Mouse (Mus musculus) layer of hippocampus, adult 18-20 months (tissue): ENCODE data around the gene Klf9. TPM values are rescaled to one million over a fixed set of nuclear protein-coding genes. Genes with fewer than 3 reads are reported as not detected.

Source experiments
- DNase-seq, 2 experiments: peaks; one replicate each; pipeline ENCODE4 v3.0.0; 2022; ENCODE audit warnings: low spot score in 2 of 2
- long read RNA-seq: library from polyadenylated mRNA; stranded (forward); transcript quantifications from one replicate; pipeline ENCODE4 v2.0.0, GENCODE M21; 2021
- total RNA-seq, 2 experiments: library from RNA; stranded (reverse); gene quantifications; 2 replicates each; pipeline ENCODE4 v1.2.3; 2021

Klf9 gene
- 100 to 1,000 TPM; 163 to 172 TPM for total RNA-seq
- long read RNA-seq, full-length matches to known transcripts, result 104 of 336 reads
- long read RNA-seq, partial matches to known transcripts, result 230 of 336 reads
- long read RNA-seq, other reads (novel, unspliced or antisense), result 2 of 336 reads

DNA sequence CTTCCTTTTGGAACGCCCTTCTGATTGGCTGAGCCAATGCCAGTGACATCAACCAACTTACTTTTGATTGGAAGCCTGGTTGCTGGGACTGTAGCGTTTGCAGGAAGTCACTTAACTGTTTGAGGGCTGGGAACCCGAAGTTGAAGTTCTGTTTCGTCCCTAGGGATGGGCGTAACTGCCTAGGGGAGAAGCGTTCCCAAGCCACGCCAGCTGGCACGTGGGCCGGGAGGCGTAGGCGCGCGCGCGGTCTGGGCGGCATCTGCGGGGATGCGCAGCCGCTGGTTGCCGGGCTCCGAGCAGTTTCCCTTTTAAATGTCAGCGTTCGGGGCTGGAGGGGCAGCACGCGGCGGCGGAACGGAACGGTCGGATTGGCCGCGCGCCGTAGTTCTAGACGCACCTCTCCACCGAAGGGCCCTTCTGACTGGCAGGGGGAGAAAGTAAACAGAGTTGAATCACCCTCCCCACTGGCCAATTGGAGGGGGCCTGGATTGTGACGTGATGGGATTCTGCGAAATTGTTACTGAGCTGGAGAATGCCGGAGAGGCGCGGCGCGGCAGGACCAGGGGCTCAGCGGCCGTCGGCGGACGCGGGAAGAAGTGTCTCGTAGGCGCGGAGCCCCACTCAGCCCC, at the start of gene Klf9:
TSS of gene Klf9 (plus strand) at position 538 of the 629 bp plus-strand sequence.
- peak; percentile 99 for DNase-seq

DNA sequence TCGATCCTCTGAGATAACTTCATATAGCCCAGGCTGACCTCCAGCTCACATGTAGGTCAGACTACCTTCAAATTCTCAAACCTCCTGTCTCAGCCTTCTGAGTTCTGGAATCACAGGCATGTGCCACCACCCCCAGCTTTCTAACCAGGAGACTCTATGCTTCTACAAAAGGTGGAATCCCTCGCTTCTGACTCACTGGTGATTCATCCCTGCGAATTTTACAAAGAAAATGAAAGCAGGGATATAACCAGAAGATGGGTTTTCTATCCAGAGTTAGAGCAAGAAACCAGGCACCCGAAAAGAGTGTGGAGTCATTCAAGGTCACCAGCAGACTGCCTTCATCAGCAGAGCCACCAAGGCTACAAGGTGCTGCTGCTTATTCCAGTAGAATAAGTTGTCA, 49.4 kb upstream of the Klf9 start:
- peak; percentile 6 to 9 for DNase-seq

DNA sequence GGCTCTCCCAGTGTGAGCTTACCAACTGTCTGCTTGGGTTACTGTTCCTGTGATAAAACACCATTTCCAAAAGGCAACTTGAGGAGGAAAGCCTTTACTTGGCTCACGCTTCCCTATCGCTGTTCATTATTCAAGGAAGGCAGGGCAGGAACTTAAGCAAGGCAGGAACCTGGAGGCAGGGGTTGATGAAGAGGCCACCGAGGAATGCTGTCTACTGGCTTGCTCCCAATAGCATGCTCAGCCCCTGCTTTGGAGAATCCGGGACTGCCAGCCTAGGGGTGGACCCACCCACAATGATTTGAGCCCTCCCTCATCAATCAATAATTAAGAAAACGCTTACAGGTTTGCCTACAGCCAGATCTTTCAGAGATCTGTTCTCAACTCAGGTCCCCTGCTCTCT, 47.5 kb upstream of the Klf9 start:
- no peak for DNase-seq

DNA sequence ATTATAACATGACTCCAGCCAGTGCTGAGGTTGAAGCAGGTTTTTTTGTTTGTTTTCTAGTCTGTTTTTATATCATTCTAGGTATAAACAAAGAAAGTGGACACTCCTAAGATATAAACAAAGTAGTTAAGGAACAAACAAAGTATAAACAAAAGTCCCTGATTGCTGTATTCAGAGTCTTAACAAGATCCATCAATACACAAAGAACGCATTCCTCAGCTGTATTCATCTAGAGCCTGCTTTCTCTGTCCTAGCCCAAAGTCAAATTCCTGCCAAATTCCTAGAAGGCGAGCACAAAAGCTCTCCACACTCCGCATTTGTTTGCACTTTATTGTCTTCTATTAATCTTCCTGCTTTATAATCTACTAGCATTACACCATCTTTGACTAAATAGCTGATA, 46.1 kb upstream of the Klf9 start:
- DNase-seq, result no peak

DNA sequence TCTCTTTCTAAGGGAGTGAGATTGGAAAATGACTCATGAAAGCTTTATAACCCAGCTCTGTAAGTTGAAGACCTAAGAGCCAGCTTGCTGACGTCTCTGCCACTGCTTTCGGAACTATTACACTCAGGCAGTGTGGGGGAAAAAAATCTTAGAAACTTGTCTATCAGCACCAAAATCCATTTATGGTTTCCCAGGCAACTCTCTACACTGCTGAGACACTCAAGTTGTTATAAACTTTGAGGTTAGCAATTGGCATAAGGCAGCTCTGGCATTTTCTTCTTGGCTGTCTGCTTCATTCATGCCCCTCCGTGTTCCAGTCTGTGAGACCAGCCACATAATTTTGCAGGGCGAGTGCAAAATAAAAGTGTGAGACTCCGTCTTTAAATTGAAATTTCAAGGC, 34.2 kb upstream of the Klf9 start:
- DNase-seq, result peak in 1 of 2 experiments; percentile 11

DNA sequence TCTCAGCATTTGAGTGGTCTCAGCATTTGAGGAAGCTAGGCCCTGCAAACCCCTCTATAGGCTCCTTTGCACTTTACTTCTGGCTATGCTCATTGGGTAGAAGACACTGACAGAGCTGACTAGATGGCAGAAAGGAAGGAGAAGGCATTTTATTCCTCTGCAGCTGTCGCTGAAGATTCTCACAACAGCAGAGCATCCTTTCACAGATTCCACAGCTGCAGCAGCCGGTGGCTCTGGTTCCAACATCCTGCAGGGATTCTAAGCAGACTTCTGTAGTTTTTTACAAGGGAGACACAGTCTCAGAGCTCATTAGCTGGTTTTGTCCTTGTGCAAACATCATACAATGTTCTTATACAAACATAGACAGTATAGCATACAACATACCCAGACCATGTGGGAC, 33.7 kb upstream of the Klf9 start:
- peak in 1 of 2 experiments; percentile 17 for DNase-seq

DNA sequence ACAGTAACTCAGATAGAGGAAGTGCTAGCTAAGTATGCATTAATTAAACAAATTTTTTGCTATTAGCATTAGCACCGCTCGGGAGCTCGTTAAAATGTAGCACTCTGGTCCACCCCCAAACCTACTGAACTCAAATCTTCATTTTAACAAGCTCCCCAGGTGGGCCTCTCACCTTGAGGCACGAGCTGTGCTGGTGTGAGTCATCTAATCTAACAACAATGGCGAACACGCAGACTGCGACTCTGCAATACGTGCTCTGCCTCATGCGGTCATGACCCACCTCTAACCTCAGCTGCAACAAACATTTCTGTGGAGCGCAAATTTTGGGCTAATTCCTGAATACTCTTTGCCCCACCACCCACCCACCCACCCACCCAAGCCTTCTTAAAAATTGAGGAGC, 19.2 kb upstream of the Klf9 start:
- DNase-seq, result no peak

DNA sequence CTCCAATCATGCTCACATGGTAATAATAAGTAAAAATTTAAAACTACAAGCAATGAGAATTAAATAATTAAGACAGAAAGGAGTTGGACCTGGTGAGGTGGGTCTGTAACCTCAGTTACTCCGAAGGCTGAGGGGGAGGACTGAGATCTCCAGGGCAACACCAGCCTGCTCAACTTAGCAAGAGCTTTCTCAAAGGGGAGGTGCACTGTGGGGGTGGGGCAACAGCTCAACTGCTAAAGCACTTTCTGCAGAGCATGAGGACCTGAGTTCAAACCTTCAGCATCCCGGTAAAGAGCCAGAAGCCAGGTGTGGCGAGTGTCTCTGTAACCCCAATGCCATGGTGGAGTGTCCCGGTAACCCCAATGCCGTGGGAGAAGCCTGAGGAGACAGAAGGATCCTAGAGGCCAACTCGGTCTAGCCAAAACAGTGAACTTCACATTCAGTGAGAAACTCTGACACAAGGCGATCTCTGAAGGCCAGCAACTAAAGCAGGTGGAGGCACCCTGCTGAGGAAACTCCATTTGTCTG, 16.9 kb upstream of the Klf9 start:
- DNase-seq, result no peak

DNA sequence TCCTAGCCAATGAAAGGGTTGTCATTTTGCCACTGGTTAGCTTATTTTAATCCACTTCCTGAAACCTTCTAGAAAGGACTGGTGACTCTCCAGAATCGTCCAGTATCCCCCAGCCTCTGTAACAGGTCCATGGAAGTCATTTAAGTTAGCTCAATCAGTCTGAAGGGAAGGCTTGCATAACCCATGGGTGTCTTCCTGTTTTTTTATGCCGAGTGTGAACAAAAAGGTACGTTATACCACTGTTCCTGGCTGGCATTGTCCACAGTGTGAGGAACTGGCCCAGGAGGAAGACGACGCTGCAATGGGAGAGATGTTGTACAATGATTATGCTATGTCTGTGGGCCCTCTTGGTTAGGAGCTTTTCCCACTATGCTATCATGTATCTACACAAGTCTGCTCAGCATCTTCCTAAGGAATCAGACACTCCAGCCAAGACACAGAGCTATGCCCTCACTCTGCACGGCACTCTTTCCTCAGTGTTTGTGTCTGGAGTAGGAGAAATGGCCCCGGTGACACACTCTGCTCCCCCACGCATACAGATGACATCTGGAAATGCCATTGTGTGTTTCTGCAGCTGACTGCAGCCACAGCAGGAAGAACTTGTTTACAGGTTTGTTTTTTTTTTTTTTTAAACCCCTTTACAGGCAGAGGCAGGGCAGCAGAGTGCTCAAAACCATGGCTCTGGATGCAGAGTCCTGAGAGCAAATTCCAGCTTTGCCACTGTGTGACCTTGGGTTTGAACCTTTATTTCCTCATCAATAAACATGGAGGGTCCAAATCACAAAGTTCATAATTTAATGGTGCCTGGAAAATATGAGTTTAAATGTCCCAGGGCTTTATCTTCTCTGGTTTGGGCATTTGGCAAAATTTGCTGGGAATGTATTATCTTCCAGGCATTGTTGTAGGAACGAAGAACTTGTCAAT, 15.5 kb upstream of the Klf9 start:
- no peak for DNase-seq

DNA sequence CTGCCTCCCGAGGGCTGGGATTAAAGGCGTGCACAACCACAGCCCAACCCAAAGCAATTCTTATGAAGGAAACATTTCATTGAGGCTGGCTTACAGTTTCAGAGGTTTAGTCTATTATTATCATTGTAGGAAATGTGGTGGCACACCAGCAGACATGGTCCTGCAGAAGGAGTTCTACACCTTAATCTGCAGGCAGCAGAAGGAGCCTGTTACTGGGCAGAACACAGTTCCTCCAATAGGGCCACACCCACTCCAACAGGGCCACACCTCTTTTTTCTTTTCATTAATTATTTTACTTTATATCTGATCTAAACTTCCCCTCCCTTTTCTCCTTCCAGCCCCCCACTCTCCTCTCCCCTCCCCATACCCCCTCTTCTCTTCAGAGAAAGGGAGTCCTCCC, 11.1 kb upstream of the Klf9 start:
- DNase-seq, result no peak

DNA sequence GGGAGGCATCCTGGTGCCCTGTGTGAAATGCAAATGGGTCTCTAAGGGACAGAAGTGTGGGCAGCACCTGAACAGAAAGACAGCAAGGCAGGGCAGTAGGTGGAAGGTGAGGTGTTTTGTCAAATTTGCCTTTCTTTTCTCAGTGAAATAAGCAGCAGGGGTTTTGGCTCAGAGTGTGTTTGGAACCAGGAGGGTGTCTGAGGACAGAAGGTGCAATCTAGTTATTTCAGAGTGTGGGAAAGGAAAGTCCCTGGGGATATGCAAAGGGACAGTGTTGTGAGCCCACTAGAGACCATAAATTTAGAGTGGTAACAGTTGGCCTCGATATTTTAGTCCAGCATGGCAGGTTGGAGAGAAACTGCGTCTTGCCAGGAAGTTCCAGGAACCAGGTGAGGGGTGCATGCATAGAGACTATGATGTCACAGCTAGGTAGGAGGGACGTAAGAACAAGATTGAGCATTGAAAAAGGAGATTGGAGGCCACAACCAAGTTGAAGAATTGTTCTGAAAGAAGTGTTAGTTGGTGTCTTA, 8.9 kb upstream of the Klf9 start:
- DNase-seq, result no peak

DNA sequence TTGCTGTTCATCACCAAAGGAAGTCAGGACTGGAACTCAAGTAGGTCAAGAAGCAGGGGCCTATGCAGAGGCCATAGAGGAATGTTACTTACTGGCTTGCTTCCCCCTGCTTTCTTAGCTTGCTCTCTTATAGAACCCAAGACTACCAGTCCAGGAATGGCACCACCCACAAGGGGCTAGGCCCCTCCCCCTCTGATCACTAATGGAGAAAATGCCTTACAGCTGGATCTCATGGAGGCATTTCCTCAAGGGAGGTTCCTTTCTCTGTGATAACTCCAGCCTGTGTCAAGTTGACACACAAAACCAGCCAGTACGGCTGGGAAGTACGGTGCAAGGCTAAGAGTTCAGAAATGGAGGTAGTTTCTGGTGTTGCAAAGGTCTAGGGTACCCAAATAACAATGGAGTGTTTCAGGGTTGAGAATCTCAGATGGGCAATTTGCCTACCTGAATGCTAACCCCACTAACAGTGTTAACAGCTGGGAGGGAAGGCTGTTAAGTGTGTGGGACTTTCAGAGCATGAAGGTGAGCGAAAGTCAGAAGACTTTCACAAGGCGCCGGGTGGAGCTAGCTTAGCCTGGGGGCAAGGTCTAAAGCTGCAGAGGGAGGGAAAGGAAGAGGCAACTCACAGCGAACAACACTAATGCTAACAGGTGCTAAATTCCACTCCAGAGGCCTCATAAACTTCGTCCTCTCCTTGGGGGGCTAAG, 8.2 kb upstream of the Klf9 start:
- DNase-seq, result no peak

DNA sequence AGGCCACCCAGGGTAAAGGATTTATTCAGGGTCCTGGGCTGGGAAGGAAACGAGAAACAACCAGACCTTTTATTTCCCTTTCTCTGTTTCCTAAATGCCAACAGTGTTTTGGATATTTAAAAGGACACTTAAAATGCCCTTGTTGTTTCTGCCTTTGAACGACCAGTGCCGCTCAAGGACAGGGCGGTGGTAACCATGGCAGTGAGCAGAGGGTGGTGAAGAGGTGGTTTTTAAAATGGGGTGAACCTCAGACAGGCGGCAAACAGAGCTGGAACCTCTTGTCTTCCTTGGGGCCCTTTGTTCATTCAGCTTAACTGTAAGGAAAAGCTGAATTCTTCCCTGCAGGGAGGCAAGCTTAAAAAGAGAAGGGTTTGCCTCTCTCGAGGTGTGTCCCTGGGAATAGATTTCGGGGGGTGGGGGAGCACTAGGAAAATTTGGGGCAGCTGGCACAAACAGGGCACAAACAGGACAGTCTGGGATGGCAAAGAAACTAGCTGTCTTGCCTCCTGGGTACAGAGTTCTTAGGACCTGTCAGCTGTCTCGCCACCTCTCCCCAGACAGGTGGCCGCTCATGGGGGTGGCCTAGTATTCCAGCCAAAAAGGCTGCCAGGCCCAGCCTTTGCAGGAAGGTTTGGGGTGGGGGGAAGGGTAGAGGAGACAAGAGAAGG, 7.5 kb upstream of the Klf9 start:
- peak in 1 of 2 experiments; percentile 53 for DNase-seq

DNA sequence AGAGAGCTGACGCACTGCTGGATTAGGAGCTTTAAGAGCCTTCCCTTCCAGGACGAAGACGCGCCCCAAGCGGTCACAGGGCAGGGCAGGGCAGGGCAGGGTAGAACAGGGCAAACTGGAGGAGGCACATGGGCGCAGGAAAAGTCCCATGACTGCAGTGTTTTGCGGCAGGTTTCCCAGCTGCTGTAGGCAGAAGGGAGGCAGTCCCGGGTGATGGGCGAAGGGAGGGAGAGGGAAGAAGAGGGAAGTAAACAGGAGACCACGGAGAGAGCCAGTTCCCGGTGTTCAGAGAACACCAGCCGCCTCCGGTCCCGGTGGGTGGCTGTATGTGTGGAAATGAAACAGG, 7.0 kb upstream of the Klf9 start:
- peak in 1 of 2 experiments; percentile 90 for DNase-seq

DNA sequence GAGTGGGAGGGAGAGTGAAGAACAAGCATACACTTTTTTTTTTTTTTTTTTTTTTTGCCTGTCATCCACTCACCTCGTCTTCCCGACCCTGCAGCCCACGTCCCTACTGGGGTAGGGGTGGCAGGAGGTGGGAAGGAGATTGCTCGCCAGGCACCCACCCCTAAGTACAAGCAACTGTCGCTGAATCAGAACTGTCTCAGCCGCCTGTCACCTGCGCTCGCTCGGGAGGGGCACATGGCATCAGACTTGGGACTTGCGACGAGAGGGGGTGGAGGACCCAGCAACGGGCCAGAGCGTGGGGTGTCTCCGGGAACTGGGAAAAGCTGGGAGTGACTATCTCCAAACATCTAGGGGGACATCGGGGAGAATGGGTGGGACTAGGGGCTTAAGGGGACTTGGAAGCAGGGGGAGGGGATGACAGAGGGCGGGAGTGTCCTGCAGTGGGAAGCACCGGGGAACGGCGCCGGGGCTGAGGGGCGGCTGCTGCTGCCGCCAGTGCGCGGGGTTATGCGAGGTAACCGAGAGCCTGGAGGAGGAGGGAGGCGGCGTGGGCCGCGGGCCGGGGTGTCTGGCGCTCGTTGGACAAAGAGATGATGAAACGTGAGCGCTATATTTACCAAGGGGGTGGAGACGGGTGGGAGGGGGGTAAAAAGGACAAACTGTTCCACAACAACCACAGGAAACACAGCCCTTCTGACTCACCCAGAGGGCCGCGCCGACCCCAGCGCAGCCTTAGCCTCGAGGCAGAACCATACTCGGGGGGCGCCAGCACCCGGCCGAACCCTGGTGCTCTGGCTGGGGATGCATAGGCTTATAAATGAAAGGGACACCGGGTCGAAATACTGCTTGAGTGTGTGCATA, 6.4 kb upstream of the Klf9 start:
- peak; percentile 78 to 84 for DNase-seq

DNA sequence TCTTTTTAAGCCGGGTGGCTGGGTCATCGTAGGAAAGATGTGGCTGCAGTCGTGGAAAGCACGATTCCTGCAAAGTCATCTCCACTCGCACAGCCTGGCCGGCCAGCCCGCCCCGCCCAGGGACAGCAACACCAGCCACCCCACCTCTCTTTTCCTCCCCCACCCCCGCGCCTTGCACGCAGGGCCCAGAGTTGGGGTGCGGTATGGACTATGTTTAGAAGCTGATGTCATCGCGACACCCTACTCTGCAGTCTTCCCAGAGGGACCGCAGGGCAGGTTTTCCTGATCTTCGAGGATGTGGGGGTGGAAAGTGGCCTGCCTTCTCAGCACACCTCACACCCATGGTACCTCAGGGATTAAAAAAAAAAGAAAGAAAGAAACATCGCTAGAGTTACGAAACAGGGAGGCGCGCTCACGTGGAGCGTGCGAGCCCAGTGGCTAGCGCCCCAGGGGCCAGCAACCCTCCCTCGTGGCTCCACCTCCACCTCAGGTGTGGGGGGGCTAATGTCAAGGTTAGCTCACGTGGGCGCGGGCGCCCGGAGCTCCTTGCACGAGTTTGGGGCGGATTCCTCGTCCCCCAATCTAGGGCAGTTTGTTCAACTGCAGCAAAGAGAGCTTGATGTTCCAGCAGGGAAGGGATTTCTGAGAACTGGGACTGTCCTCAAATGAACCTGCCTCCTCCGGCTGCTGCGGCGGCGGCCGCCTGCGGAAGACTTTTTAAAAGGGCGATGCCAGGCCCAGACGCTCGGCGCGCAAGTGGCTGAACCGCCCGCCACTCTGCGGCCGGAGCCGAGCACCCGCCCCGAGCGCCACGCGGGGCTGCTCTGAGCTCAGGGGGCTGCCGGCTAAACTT, 5.5 kb upstream of the Klf9 start:
- peak; percentile 82 to 91 for DNase-seq

DNA sequence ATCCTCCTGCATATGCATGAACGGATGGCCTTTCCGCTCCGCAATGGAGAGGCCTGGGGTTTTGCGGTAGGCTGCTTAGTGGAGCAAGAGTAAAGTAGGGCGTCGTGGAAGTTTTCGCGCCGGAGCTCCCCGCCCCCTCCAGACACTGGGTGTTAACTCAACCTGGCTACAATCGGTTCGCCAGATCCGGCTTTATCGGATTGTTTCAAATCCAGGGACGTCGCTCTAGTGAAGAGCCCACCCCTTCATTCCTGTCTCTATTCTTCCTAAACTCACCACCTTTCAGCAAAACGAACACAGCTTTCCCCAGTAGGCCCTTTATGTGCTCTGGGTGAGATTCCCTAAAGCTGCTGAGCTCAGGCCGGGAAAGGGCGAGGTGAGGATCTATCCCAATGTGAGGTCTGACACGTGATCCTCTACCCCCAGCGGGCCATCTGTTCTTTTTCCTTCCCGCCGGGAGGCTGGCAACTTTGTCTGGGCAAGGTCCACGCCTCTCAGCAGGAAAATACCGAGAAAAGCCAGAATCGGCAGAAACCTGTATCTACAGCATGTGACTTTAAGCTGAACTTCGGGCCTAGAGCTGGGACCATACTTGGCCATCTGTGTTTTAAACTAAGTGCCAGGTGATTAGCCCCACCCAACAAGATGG, 4.7 kb upstream of the Klf9 start:
- peak in 1 of 2 experiments; percentile 66 for DNase-seq

DNA sequence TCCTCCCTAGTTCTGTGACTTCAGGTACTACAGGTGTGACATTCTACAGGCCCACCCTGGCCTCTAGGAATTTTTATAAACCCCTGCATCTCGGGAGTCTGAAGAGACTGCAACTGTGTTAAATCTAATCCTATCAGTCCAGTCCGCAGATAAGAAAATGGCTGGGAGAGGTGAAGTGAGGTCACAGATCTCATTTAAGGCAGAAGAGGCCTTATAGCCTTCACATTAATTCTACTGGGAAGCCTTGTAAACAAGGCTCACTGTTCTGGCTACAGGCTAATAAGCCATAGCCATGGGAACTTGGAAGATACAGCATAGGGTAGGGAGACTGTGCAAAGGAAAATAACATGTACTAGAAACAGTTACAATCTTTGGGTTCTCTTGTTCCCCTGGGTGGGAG, 3.7 kb upstream of the Klf9 start:
- no peak for DNase-seq
